12 mouse cellular contexts compared by ENCODE assay signal in genomic region chr10:44069131-44069530, GRCm38 (mm10).
DNase-seq lines count a peak whose midpoint lies in the region; ATAC-seq and TF ChIP-seq lines count a peak whose summit lies in the region.
"Had no signal": no experiment of that assay in that cellular context is flagged by ENCODE, and none has a peak within 500 bp of the region (broad histone marks: within the 10 kb centered on the region; RNA-seq: fewer than 3 reads in every experiment).

No protein-coding gene starts in this region.

- DNase-seq in A20 (ENCODE audit: low read depth, low spot score), result peak; percentile 85
- DNase-seq in T-cell, adult 2 months (ENCODE audit: low spot score), result peak; percentile 16
- no peak for DNase-seq in liver, embryonic 11.5 days (ENCODE audit: low spot score)
- no peak for DNase-seq in testis, postnatal 10 days (ENCODE audit: low spot score)
- DNase-seq in urinary bladder, postnatal 25 days (ENCODE audit: low spot score), result no peak
- DNase-seq in gastrocnemius, adult 2 months, result no peak
- DNase-seq: heart, postnatal 36 days; kidney, postnatal 25 days had no signal

- H3K9me3 ChIP-seq in liver, embryonic 11.5 days (ENCODE audit: control insufficient read depth, low read length), result no peaks in the 10 kb centered on the region
- H3K9me3 ChIP-seq in midbrain, embryonic 13.5 days, result no peaks in the 10 kb centered on the region
- H3K9me3 ChIP-seq: embryonic facial prominence, embryonic 12.5 days; lung, embryonic 15.5 days had no signal

- TF ChIP-seq CTCF in small intestine, adult 2 months (IDR thresholded peaks at IDR 0.05; ENCODE audit: extremely low read depth, insufficient read length, insufficient replicate concordance, low read depth, low read length), result no peak
- no peak for TF ChIP-seq CTCF in gastrocnemius, adult 2 months (IDR thresholded peaks at IDR 0.05)

- no peaks in the 10 kb centered on the region for H3K27me3 ChIP-seq in liver, embryonic 11.5 days (replicated peaks; ENCODE audit: control insufficient read depth, insufficient read depth, low read length)
- no peaks in the 10 kb centered on the region for H3K27me3 ChIP-seq in small intestine, adult 2 months (ENCODE audit: control insufficient read depth, insufficient read depth, low read length)
- H3K27me3 ChIP-seq in midbrain, embryonic 13.5 days, result no peaks in the 10 kb centered on the region
- H3K27me3 ChIP-seq: embryonic facial prominence, embryonic 12.5 days; lung, embryonic 15.5 days had no signal

- intact Hi-C loops in gastrocnemius, adult 2 months (cut with DNase I), result no loop called here

- H3K4me1 ChIP-seq in liver, embryonic 11.5 days (replicated peaks; ENCODE audit: control insufficient read depth, insufficient read depth, low read length), result no peaks in the 10 kb centered on the region; the same call in 1 of the 2 replicates
- H3K4me1 ChIP-seq in small intestine, adult 2 months (ENCODE audit: control insufficient read depth, insufficient read depth, insufficient read length, low read length), result peaks cover 9% of the 10 kb centered on the region; the same call in 1 of the 2 replicates
- no peaks in the 10 kb centered on the region for H3K4me1 ChIP-seq in midbrain, embryonic 13.5 days (replicated peaks)
- H3K4me1 ChIP-seq: embryonic facial prominence, embryonic 12.5 days; lung, embryonic 15.5 days had no signal

- H3K27ac ChIP-seq in liver, embryonic 11.5 days (ENCODE audit: low read depth, low read length), result no peak overlapping the region
- peak overlapping the region; percentile 17; the same call in 1 of the 2 replicates for H3K27ac ChIP-seq in small intestine, adult 2 months (ENCODE audit: insufficient read depth, low read depth, low read length)
- no peak overlapping the region for H3K27ac ChIP-seq in midbrain, embryonic 13.5 days
- H3K27ac ChIP-seq in gastrocnemius, adult 2 months, result no peak overlapping the region
- H3K27ac ChIP-seq: embryonic facial prominence, embryonic 12.5 days; lung, embryonic 15.5 days had no signal

- H3K4me3 ChIP-seq in liver, embryonic 11.5 days (ENCODE audit: low read depth, low read length), result no peak overlapping the region
- H3K4me3 ChIP-seq in small intestine, adult 2 months (ENCODE audit: low read depth, low read length), result no peak overlapping the region
- H3K4me3 ChIP-seq in midbrain, embryonic 13.5 days (replicated peaks), result no peak overlapping the region
- H3K4me3 ChIP-seq in gastrocnemius, adult 2 months, result no peak overlapping the region
- H3K4me3 ChIP-seq: embryonic facial prominence, embryonic 12.5 days; lung, embryonic 15.5 days had no signal

- H3K36me3 ChIP-seq in liver, embryonic 11.5 days (ENCODE audit: control insufficient read depth, insufficient read depth, low read length), result no peaks in the 10 kb centered on the region
- H3K36me3 ChIP-seq in small intestine, adult 2 months (ENCODE audit: control insufficient read depth, insufficient read depth, low read length), result no peaks in the 10 kb centered on the region
- no peaks in the 10 kb centered on the region for H3K36me3 ChIP-seq in midbrain, embryonic 13.5 days
- H3K36me3 ChIP-seq: embryonic facial prominence, embryonic 12.5 days; lung, embryonic 15.5 days had no signal

- WGBS in liver, embryonic 11.5 days, result 27% methylated on average over 7 of the region's 7 CpGs
- WGBS in small intestine, adult 2 months, result 31% methylated on average over 7 of the region's 7 CpGs
- WGBS in midbrain, embryonic 13.5 days, result 88% methylated on average over 7 of the region's 7 CpGs

- ATAC-seq in liver, embryonic 11.5 days (replicated peaks; ENCODE audit: low FRiP score), result peak; percentile 72
- ATAC-seq in midbrain, embryonic 13.5 days, result no peak

- no peak overlapping the region for H3K4me2 ChIP-seq in liver, embryonic 11.5 days
- H3K4me2 ChIP-seq in midbrain, embryonic 13.5 days (replicated peaks), result no peak overlapping the region
- H3K4me2 ChIP-seq: embryonic facial prominence, embryonic 12.5 days; lung, embryonic 15.5 days had no signal

- TF ChIP-seq POLR2A in small intestine, adult 2 months (IDR thresholded peaks at IDR 0.05; ENCODE audit: low read depth, low read length), result no peak

- H3K9ac ChIP-seq in liver, embryonic 11.5 days (ENCODE audit: low read depth, low read length), result no peak overlapping the region
- H3K9ac ChIP-seq in midbrain, embryonic 13.5 days (replicated peaks), result no peak overlapping the region
- H3K9ac ChIP-seq: embryonic facial prominence, embryonic 12.5 days; lung, embryonic 15.5 days had no signal

Comparison
In these comparisons a context has a peak if more than half of its experiments do, and no peak if none do; other contexts are left out.
1. DNase-seq: peak in A20 (single experiment) and T-cell, adult 2 months (single experiment); none in liver, embryonic 11.5 days (single experiment), testis, postnatal 10 days (single experiment), urinary bladder, postnatal 25 days (single experiment) and gastrocnemius, adult 2 months (single experiment).